Mouse (Mus musculus): ENCODE data around the gene Slc22a20. TPM values are rescaled to one million over a fixed set of nuclear protein-coding genes. Genes with fewer than 3 reads are reported as not detected.

The Slc22a20 gene
- polyA plus RNA-seq, 1 experiment from 2014 or later: not detected

GRCm38 (mm10) chr19:5994711-5995110 lies 8.8 kb upstream of the Slc22a20 start:
- no peaks in the 10 kb centered on the region for H3K9me3 ChIP-seq (ENCODE audit: control insufficient read depth, low read length)
- H3K4me2 ChIP-seq (replicated peaks; ENCODE audit: low read depth, low read length): no peak overlapping the region
- no peaks in the 10 kb centered on the region for H3K4me1 ChIP-seq (replicated peaks; ENCODE audit: control insufficient read depth, insufficient read depth, low read length)
- no peaks in the 10 kb centered on the region for H3K27me3 ChIP-seq (ENCODE audit: control insufficient read depth, insufficient read depth, low read length)
- WGBS: 88% methylated on average over 14 of the region's 14 CpGs
- DNase-seq (ENCODE audit: low spot score) (no peak), ATAC-seq (ENCODE audit: low FRiP score) (no peak)
- H3K36me3 ChIP-seq (ENCODE audit: control insufficient read depth, insufficient read depth, low read length): no peaks in the 10 kb centered on the region
- no peak overlapping the region for H3K9ac ChIP-seq (ENCODE audit: low read depth, low read length)
- no peak overlapping the region for H3K4me3 ChIP-seq (ENCODE audit: low read depth, low read length)
- H3K27ac ChIP-seq (ENCODE audit: low read depth, low read length): no peak overlapping the region

DNA sequence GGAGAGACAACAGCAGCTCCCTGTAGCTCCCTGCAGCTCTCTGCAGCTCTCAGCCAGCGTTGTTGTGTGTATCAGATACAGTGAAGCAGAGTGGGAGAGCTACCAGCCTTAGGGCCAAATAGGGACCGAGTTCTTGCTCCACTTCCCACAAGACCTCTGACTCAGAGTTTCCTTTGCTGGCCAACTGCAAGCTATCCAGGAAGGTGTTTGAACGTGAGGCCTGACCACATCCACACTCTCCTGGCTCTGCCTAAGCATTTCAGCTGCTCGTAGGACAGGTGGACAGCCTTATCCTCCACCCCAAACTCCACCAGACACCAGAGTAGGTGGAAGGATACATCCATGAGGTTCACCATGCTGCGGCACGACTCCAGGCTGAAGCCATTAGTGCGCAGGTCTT lies 6.1 kb upstream of the Slc22a20 start:
- Histone ChIP-seq H3K4me2 (replicated peaks; ENCODE audit: low read depth, low read length) (no peak overlapping the region), H3K27ac (ENCODE audit: low read depth, low read length) (no peak overlapping the region), H3K4me3 (ENCODE audit: low read depth, low read length) (no peak overlapping the region), H3K4me1 (replicated peaks; ENCODE audit: control insufficient read depth, insufficient read depth, low read length) (peaks cover 5% of the 10 kb centered on the region; the same call in 1 of the 2 replicates), H3K9me3 (ENCODE audit: control insufficient read depth, low read length) (no peaks in the 10 kb centered on the region), H3K27me3 (ENCODE audit: control insufficient read depth, insufficient read depth, low read length) (no peaks in the 10 kb centered on the region), H3K9ac (ENCODE audit: low read depth, low read length) (no peak overlapping the region), H3K36me3 (ENCODE audit: control insufficient read depth, insufficient read depth, low read length) (no peaks in the 10 kb centered on the region)
- ATAC-seq (ENCODE audit: low FRiP score): no peak
- no peak for DNase-seq (ENCODE audit: low spot score)
- 79% methylated on average over 7 of the region's 7 CpGs for whole genome bisulfite sequencing

- H3K9me3 ChIP-seq (ENCODE audit: control insufficient read depth, low read length): no peaks in the 10 kb centered on the region
- no peak overlapping the region for H3K4me2 ChIP-seq (replicated peaks; ENCODE audit: low read depth, low read length)
- H3K27ac ChIP-seq (ENCODE audit: low read depth, low read length): no peak overlapping the region
- H3K27me3 ChIP-seq (ENCODE audit: control insufficient read depth, insufficient read depth, low read length): no peaks in the 10 kb centered on the region
- no peaks in the 10 kb centered on the region for H3K36me3 ChIP-seq (ENCODE audit: control insufficient read depth, insufficient read depth, low read length)
- 84% methylated on average over 7 of the region's 7 CpGs for WGBS
- H3K9ac ChIP-seq (ENCODE audit: low read depth, low read length): 0 out of 2 replicates have a peak overlapping the region, but pooled peaks have one; percentile 4
- H3K4me3 ChIP-seq (ENCODE audit: low read depth, low read length): no peak overlapping the region
- ATAC-seq (ENCODE audit: low FRiP score): no peak
- no peak for DNase-seq (ENCODE audit: low spot score)
- H3K4me1 ChIP-seq (replicated peaks; ENCODE audit: control insufficient read depth, insufficient read depth, low read length): peaks cover 5% of the 10 kb centered on the region; the same call in 1 of the 2 replicates
These were observed 5.5 kb upstream of the Slc22a20 start for GRCm38 (mm10) chr19:5991467-5991866.

GRCm38 (mm10) chr19:5990921-5991320 lies 5.0 kb upstream of the Slc22a20 start:
- 75% methylated on average over 1 of the region's 1 CpGs for WGBS
- no peak overlapping the region for H3K9ac ChIP-seq (ENCODE audit: low read depth, low read length)
- no peak overlapping the region for H3K4me3 ChIP-seq (ENCODE audit: low read depth, low read length)
- no peak for ATAC-seq (ENCODE audit: low FRiP score)
- no peaks in the 10 kb centered on the region for H3K36me3 ChIP-seq (ENCODE audit: control insufficient read depth, insufficient read depth, low read length)
- no peaks in the 10 kb centered on the region for H3K9me3 ChIP-seq (ENCODE audit: control insufficient read depth, low read length)
- H3K27me3 ChIP-seq (ENCODE audit: control insufficient read depth, insufficient read depth, low read length): no peaks in the 10 kb centered on the region
- peaks cover 5% of the 10 kb centered on the region; the same call in 1 of the 2 replicates for H3K4me1 ChIP-seq (replicated peaks; ENCODE audit: control insufficient read depth, insufficient read depth, low read length)
- no peak overlapping the region for H3K27ac ChIP-seq (ENCODE audit: low read depth, low read length)
- no peak for DNase-seq (ENCODE audit: low spot score)
- no peak overlapping the region for H3K4me2 ChIP-seq (replicated peaks; ENCODE audit: low read depth, low read length)

GRCm38 (mm10) chr19:5990033-5990432 lies 4.1 kb upstream of the Slc22a20 start:
- 94% methylated on average over 12 of the region's 12 CpGs for WGBS
- Histone ChIP-seq H3K9me3 (ENCODE audit: control insufficient read depth, low read length) (no peaks in the 10 kb centered on the region), H3K4me2 (replicated peaks; ENCODE audit: low read depth, low read length) (no peak overlapping the region), H3K27me3 (ENCODE audit: control insufficient read depth, insufficient read depth, low read length) (no peaks in the 10 kb centered on the region), H3K4me3 (ENCODE audit: low read depth, low read length) (no peak overlapping the region), H3K36me3 (ENCODE audit: control insufficient read depth, insufficient read depth, low read length) (no peaks in the 10 kb centered on the region), H3K9ac (ENCODE audit: low read depth, low read length) (no peak overlapping the region), H3K27ac (ENCODE audit: low read depth, low read length) (no peak overlapping the region), H3K4me1 (replicated peaks; ENCODE audit: control insufficient read depth, insufficient read depth, low read length) (peaks cover 5% of the 10 kb centered on the region; the same call in 1 of the 2 replicates)
- no peak for DNase-seq (ENCODE audit: low spot score)
- no peak for ATAC-seq (ENCODE audit: low FRiP score)

GRCm38 (mm10) chr19:5989585-5989984 lies 3.6 kb upstream of the Slc22a20 start:
- H3K4me1 ChIP-seq (replicated peaks; ENCODE audit: control insufficient read depth, insufficient read depth, low read length): peaks cover 5% of the 10 kb centered on the region; the same call in 1 of the 2 replicates
- no peak overlapping the region for H3K27ac ChIP-seq (ENCODE audit: low read depth, low read length)
- WGBS: 77% methylated on average over 6 of the region's 6 CpGs
- H3K4me2 ChIP-seq (replicated peaks; ENCODE audit: low read depth, low read length): no peak overlapping the region
- ATAC-seq (ENCODE audit: low FRiP score) (no peak), DNase-seq (ENCODE audit: low spot score) (no peak)
- no peaks in the 10 kb centered on the region for H3K27me3 ChIP-seq (ENCODE audit: control insufficient read depth, insufficient read depth, low read length)
- H3K4me3 ChIP-seq (ENCODE audit: low read depth, low read length): no peak overlapping the region
- no peaks in the 10 kb centered on the region for H3K9me3 ChIP-seq (ENCODE audit: control insufficient read depth, low read length)
- no peak overlapping the region for H3K9ac ChIP-seq (ENCODE audit: low read depth, low read length)
- no peaks in the 10 kb centered on the region for H3K36me3 ChIP-seq (ENCODE audit: control insufficient read depth, insufficient read depth, low read length)

GRCm38 (mm10) chr19:5988815-5989452 lies 3.0 kb upstream of the Slc22a20 start:
- Histone ChIP-seq H3K9me3 (ENCODE audit: control insufficient read depth, low read length) (no peaks in the 10 kb centered on the region), H3K4me3 (ENCODE audit: low read depth, low read length) (no peak overlapping the region), H3K4me1 (replicated peaks; ENCODE audit: control insufficient read depth, insufficient read depth, low read length) (peaks cover 5% of the 10 kb centered on the region; the same call in 1 of the 2 replicates), H3K36me3 (ENCODE audit: control insufficient read depth, insufficient read depth, low read length) (no peaks in the 10 kb centered on the region), H3K4me2 (replicated peaks; ENCODE audit: low read depth, low read length) (peak overlapping the region; percentile 28), H3K27ac (ENCODE audit: low read depth, low read length) (no peak overlapping the region), H3K27me3 (ENCODE audit: control insufficient read depth, insufficient read depth, low read length) (no peaks in the 10 kb centered on the region), H3K9ac (ENCODE audit: low read depth, low read length) (peak overlapping the region; percentile 64)
- ATAC-seq (ENCODE audit: low FRiP score) (peak; percentile 74), DNase-seq (ENCODE audit: low spot score) (peak; percentile 86)
- 12% methylated on average over 11 of the region's 13 CpGs for WGBS

DNA sequence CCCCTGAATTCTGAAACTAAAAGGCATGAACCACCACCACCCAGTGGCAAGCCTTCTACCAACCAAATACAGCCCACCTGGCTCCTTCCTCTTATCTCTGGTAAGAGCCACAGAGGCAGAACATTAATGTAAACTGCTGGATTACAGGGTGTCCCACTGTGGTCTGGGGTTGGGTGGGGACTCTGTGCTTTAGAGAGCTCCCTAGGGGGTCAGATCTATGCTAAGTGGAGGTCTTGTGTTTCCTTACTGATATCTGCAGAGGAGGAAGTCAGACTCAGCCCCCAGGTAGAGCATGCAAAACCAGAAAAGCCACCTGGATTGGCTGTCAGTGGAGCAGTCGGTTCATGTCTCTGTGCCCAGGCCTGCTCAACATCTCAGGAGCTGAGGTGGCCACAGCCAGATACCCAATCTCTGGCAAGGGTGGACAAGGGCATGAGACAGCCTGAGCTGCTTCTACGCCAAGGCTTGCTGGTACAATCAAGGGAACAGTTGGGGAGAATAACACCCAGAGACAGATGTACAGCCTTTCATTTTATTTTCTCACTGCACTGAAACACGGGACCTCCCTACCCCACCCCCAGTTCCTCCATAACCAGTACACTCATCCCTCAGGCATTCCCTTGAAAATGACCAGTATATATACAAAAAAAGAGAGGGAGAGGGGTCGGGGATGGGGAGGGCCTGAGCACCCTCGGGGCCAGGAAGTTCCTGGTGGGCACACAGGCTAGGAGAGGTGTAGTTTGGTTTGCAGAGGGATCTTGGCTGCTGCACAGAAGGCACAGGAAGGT lies 2.3 kb upstream of the Slc22a20 start:
- H3K9ac ChIP-seq (ENCODE audit: low read depth, low read length): peak overlapping the region; percentile 64; the same call in 1 of the 2 replicates
- WGBS: 73% methylated on average over 5 of the region's 5 CpGs
- ATAC-seq (ENCODE audit: low FRiP score): no peak
- H3K4me3 ChIP-seq (ENCODE audit: low read depth, low read length): no peak overlapping the region
- H3K4me2 ChIP-seq (replicated peaks; ENCODE audit: low read depth, low read length): no peak overlapping the region
- H3K9me3 ChIP-seq (ENCODE audit: control insufficient read depth, low read length): no peaks in the 10 kb centered on the region
- peaks cover 5% of the 10 kb centered on the region; the same call in 1 of the 2 replicates for H3K4me1 ChIP-seq (replicated peaks; ENCODE audit: control insufficient read depth, insufficient read depth, low read length)
- H3K27me3 ChIP-seq (ENCODE audit: control insufficient read depth, insufficient read depth, low read length): no peaks in the 10 kb centered on the region
- H3K27ac ChIP-seq (ENCODE audit: low read depth, low read length): no peak overlapping the region
- no peak for DNase-seq (ENCODE audit: low spot score)
- H3K36me3 ChIP-seq (ENCODE audit: control insufficient read depth, insufficient read depth, low read length): no peaks in the 10 kb centered on the region

All from hindbrain, embryonic 11.5 days (tissue).